ENCODE assay signal across 24 mouse cellular contexts in the genomic region with DNA sequence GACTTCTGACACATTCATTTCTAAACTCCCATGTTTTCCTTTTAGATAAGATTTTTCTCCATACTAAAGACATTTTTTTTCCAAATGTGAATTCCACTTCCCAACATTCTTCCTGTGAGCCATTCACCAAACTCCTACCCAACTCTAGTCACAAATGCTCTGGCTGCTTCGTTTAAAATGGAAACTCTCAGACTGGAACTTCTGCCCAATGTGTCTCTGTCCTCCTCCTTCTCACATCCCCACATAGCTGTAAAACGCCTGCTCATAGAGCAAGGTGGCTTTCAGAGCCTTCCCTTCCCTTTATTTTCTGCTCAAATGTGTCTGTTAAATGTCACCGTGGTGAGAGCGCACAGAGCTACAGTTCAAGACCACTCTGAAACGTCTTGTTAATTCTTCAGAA. TPM values are rescaled to one million over a fixed set of nuclear protein-coding genes. Genes with fewer than 3 reads are reported as not detected.
A peak's percentile ranks its signal among the peaks of the same experiment; 100 is the strongest.
DNase-seq lines count a peak whose midpoint lies in the region; ATAC-seq and TF ChIP-seq lines count a peak whose summit lies in the region.
"Had no signal": no experiment of that assay in that cellular context is flagged by ENCODE, and none has a peak within 500 bp of the region (broad histone marks: within the 10 kb centered on the region; RNA-seq: fewer than 3 reads in every experiment).

No protein-coding gene starts in this region.

- WGBS in forebrain, embryonic 12.5 days, result 15% methylated on average over 5 of the region's 5 CpGs
- WGBS in forebrain, embryonic 10.5 days, result 44% methylated on average over 5 of the region's 5 CpGs
- 23% methylated on average over 5 of the region's 5 CpGs for WGBS in heart, embryonic 13.5 days
- WGBS in hindbrain, embryonic 14.5 days, result 34% methylated on average over 5 of the region's 5 CpGs
- WGBS in hindbrain, postnatal 0 days, result 31% methylated on average over 5 of the region's 5 CpGs
- 41% methylated on average over 5 of the region's 5 CpGs for WGBS in neural tube, embryonic 13.5 days

- no peak for ATAC-seq in forebrain, embryonic 12.5 days (ENCODE audit: low FRiP score)
- no peak for ATAC-seq in heart, embryonic 13.5 days (ENCODE audit: extremely low read depth, insufficient number of reproducible peaks, low FRiP score, low TSS enrichment)
- no peak for ATAC-seq in hindbrain, embryonic 14.5 days (ENCODE audit: low FRiP score)
- ATAC-seq in hindbrain, postnatal 0 days, result no peak
- no peak for ATAC-seq in neural tube, embryonic 13.5 days (ENCODE audit: low read depth)

- no peaks in the 10 kb centered on the region for H3K9me3 ChIP-seq in forebrain, embryonic 12.5 days
- no peaks in the 10 kb centered on the region for H3K9me3 ChIP-seq in forebrain, embryonic 10.5 days
- no peaks in the 10 kb centered on the region for H3K9me3 ChIP-seq in heart, embryonic 13.5 days
- no peaks in the 10 kb centered on the region for H3K9me3 ChIP-seq in hindbrain, embryonic 14.5 days (ENCODE audit: control insufficient read depth, low read length)
- H3K9me3 ChIP-seq in hindbrain, postnatal 0 days (ENCODE audit: low read length), result no peaks in the 10 kb centered on the region
- H3K9me3 ChIP-seq in neural tube, embryonic 13.5 days, result no peaks in the 10 kb centered on the region
- H3K9me3 ChIP-seq: embryonic facial prominence, embryonic 12.5 days; limb, embryonic 12.5 days; liver, embryonic 15.5 days; neural tube, embryonic 15.5 days had no signal

- no peak overlapping the region for H3K4me2 ChIP-seq in forebrain, embryonic 12.5 days
- no peak overlapping the region for H3K4me2 ChIP-seq in heart, embryonic 13.5 days
- H3K4me2 ChIP-seq in hindbrain, embryonic 14.5 days (replicated peaks), result no peak overlapping the region
- H3K4me2 ChIP-seq in hindbrain, postnatal 0 days (ENCODE audit: low read depth, low read length), result no peak overlapping the region
- H3K4me2 ChIP-seq in neural tube, embryonic 13.5 days, result no peak overlapping the region
- H3K4me2 ChIP-seq: embryonic facial prominence, embryonic 12.5 days; limb, embryonic 12.5 days; liver, embryonic 15.5 days; lung, embryonic 14.5 days; neural tube, embryonic 15.5 days had no signal

- H3K4me3 ChIP-seq in forebrain, embryonic 12.5 days (replicated peaks), result no peak overlapping the region
- H3K4me3 ChIP-seq in forebrain, embryonic 10.5 days, result no peak overlapping the region
- no peak overlapping the region for H3K4me3 ChIP-seq in heart, embryonic 13.5 days
- H3K4me3 ChIP-seq in hindbrain, embryonic 14.5 days (replicated peaks; ENCODE audit: low read length), result no peak overlapping the region
- no peak overlapping the region for H3K4me3 ChIP-seq in hindbrain, postnatal 0 days (ENCODE audit: low read length)
- no peak overlapping the region for H3K4me3 ChIP-seq in neural tube, embryonic 13.5 days
- H3K4me3 ChIP-seq: embryonic facial prominence, embryonic 12.5 days; layer of hippocampus, adult 2 months; left cerebral cortex, adult 2 months; limb, embryonic 12.5 days; liver, embryonic 15.5 days; neural tube, embryonic 15.5 days had no signal

- no peaks in the 10 kb centered on the region for H3K36me3 ChIP-seq in forebrain, embryonic 12.5 days (replicated peaks)
- no peaks in the 10 kb centered on the region for H3K36me3 ChIP-seq in forebrain, embryonic 10.5 days (replicated peaks)
- H3K36me3 ChIP-seq in heart, embryonic 13.5 days, result no peaks in the 10 kb centered on the region
- H3K36me3 ChIP-seq in hindbrain, embryonic 14.5 days (replicated peaks; ENCODE audit: control insufficient read depth, insufficient read depth), result no peaks in the 10 kb centered on the region
- H3K36me3 ChIP-seq in hindbrain, postnatal 0 days (ENCODE audit: insufficient read depth, low read length), result no peaks in the 10 kb centered on the region
- H3K36me3 ChIP-seq in neural tube, embryonic 13.5 days, result no peaks in the 10 kb centered on the region
- H3K36me3 ChIP-seq: embryonic facial prominence, embryonic 12.5 days; G1E; limb, embryonic 12.5 days; liver, embryonic 15.5 days; neural tube, embryonic 15.5 days had no signal

- H3K9ac ChIP-seq in forebrain, embryonic 12.5 days, result no peak overlapping the region
- H3K9ac ChIP-seq in heart, embryonic 13.5 days, result no peak overlapping the region
- no peak overlapping the region for H3K9ac ChIP-seq in hindbrain, embryonic 14.5 days
- no peak overlapping the region for H3K9ac ChIP-seq in hindbrain, postnatal 0 days (replicated peaks; ENCODE audit: low read length)
- H3K9ac ChIP-seq in neural tube, embryonic 13.5 days, result no peak overlapping the region
- H3K9ac ChIP-seq: embryonic facial prominence, embryonic 12.5 days; limb, embryonic 12.5 days; liver, embryonic 15.5 days; lung, embryonic 14.5 days; neural tube, embryonic 15.5 days had no signal

- H3K27ac ChIP-seq in forebrain, embryonic 12.5 days, result 0 out of 2 replicates have a peak overlapping the region, but pooled peaks have one; percentile 13
- no peak overlapping the region for H3K27ac ChIP-seq in forebrain, embryonic 10.5 days
- H3K27ac ChIP-seq in heart, embryonic 13.5 days (replicated peaks), result 0 out of 2 replicates have a peak overlapping the region, but pooled peaks have one; percentile 24
- H3K27ac ChIP-seq in hindbrain, embryonic 14.5 days, result peak overlapping the region; percentile 47
- H3K27ac ChIP-seq in hindbrain, postnatal 0 days, result no peak overlapping the region
- peak overlapping the region; percentile 54; the same call in 1 of the 2 replicates for H3K27ac ChIP-seq in neural tube, embryonic 13.5 days (replicated peaks)
- H3K27ac ChIP-seq: embryonic facial prominence, embryonic 12.5 days; layer of hippocampus, adult 2 months; left cerebral cortex, adult 2 months; limb, embryonic 12.5 days; liver, embryonic 15.5 days; neural tube, embryonic 15.5 days had no signal

- H3K4me1 ChIP-seq in forebrain, embryonic 12.5 days, result peaks cover 40% of the 10 kb centered on the region
- peaks cover 57% of the 10 kb centered on the region for H3K4me1 ChIP-seq in forebrain, embryonic 10.5 days
- peaks cover 39% of the 10 kb centered on the region for H3K4me1 ChIP-seq in heart, embryonic 13.5 days
- H3K4me1 ChIP-seq in hindbrain, embryonic 14.5 days (replicated peaks; ENCODE audit: control insufficient read depth, insufficient read depth, low read length), result peaks cover 25% of the 10 kb centered on the region
- H3K4me1 ChIP-seq in hindbrain, postnatal 0 days (ENCODE audit: insufficient read depth, low read length), result no peaks in the 10 kb centered on the region; the same call in 1 of the 2 replicates
- H3K4me1 ChIP-seq in neural tube, embryonic 13.5 days (replicated peaks), result peaks cover 65% of the 10 kb centered on the region
- H3K4me1 ChIP-seq: liver, embryonic 15.5 days had no signal

- H3K27me3 ChIP-seq in forebrain, embryonic 12.5 days, result peaks cover 45% of the 10 kb centered on the region
- peaks cover 62% of the 10 kb centered on the region for H3K27me3 ChIP-seq in forebrain, embryonic 10.5 days (ENCODE audit: poor library complexity, severe bottlenecking)
- H3K27me3 ChIP-seq in heart, embryonic 13.5 days (replicated peaks), result no peaks in the 10 kb centered on the region
- H3K27me3 ChIP-seq in hindbrain, embryonic 14.5 days (ENCODE audit: control insufficient read depth, insufficient read depth, low read length), result no peaks in the 10 kb centered on the region
- no peaks in the 10 kb centered on the region; the same call in 1 of the 2 replicates for H3K27me3 ChIP-seq in hindbrain, postnatal 0 days (ENCODE audit: insufficient read depth, low read length)
- H3K27me3 ChIP-seq in neural tube, embryonic 13.5 days, result no peaks in the 10 kb centered on the region
- H3K27me3 ChIP-seq: embryonic facial prominence, embryonic 12.5 days; liver, embryonic 15.5 days; neural tube, embryonic 15.5 days had no signal

- DNase-seq in forebrain, embryonic 10.5 days (ENCODE audit: extremely low spot score, low spot score), result no peak
- no peak for DNase-seq in heart, adult 9 months (ENCODE audit: low spot score in 2 of 2)
- no peak for DNase-seq in hindbrain, embryonic 14.5 days (ENCODE audit: low spot score)
- DNase-seq in hindbrain, postnatal 0 days (ENCODE audit: low spot score), result no peak
- DNase-seq in neural tube, embryonic 10.5 days (ENCODE audit: extremely low spot score, low spot score), result no peak
- DNase-seq: adrenal gland, adult 8-10 months; cerebellum, adult 8-10 months; cerebellum, postnatal 25 days; gastrocnemius, postnatal 25 days; kidney, adult 18-20 months; kidney, postnatal 36 days; lung, embryonic 14.5 days; lung, postnatal 14 days; right cerebral cortex, postnatal 14 days had no signal

- TF ChIP-seq CTCF in hindbrain, postnatal 0 days (IDR thresholded peaks at IDR 0.05; ENCODE audit: low read depth), result no peak

RNA-seq across cellular contexts. Expression of a gene that starts 50.1 kb away (rescaled TPM):
- 2.2 and 2.4 TPM in 2 replicates for polyA plus RNA-seq in forebrain, embryonic 12.5 days (2016; fragmentation: Nextera tagmentation; extraction: Ambion mirVana)
- 4.1 and 4.6 TPM in 2 replicates for polyA plus RNA-seq in forebrain, embryonic 10.5 days (2016; fragmentation: Nextera tagmentation; extraction: Ambion mirVana)
- polyA plus RNA-seq in heart, embryonic 13.5 days (2015; fragmentation: Nextera tagmentation; extraction: Ambion mirVana), result 3.9 and 5.3 TPM in 2 replicates
- polyA plus RNA-seq in hindbrain, embryonic 14.5 days (2014; fragmentation: Nextera tagmentation; extraction: Ambion mirVana), result 1.5 and 1.8 TPM in 2 replicates
- 0.93 and 1.4 TPM in 2 replicates for total RNA-seq in hindbrain, postnatal 0 days (2014; rRNA removed)
- polyA plus RNA-seq in hindbrain, postnatal 0 days (2015; fragmentation: Nextera tagmentation; extraction: Ambion mirVana), result 1.6 and 2.1 TPM in 2 replicates
- polyA plus RNA-seq in neural tube, embryonic 13.5 days (2015; fragmentation: Nextera tagmentation; extraction: Ambion mirVana), result 2.0 and 2.6 TPM in 2 replicates

Comparison
In these comparisons a context has a peak if more than half of its experiments do, and no peak if none do; other contexts are left out.
1. H3K27ac ChIP-seq: peak in forebrain, embryonic 12.5 days (single experiment), heart, embryonic 13.5 days (single experiment), hindbrain, embryonic 14.5 days (single experiment) and neural tube, embryonic 13.5 days (single experiment); none in forebrain, embryonic 10.5 days (single experiment) and hindbrain, postnatal 0 days (single experiment).